Mouse (Mus musculus) spleen, adult 2 months (tissue): ENCODE measurements around the gene Gm26938.

Experiments used
- CTCF ChIP-seq: fragments of 200-500 bp; IDR thresholded peaks from 2 replicates; pipeline ENCODE4 v1.5.1; 2011; ENCODE audit warnings: mild to moderate bottlenecking, inconsistent platforms; ENCODE audit not compliant: insufficient read depth, insufficient read length, insufficient replicate concordance; ENCODE audit errors: extremely low read depth
- POLR2A ChIP-seq: fragments of 200-500 bp; IDR thresholded peaks from 2 replicates; pipeline ENCODE4 v1.6.1; 2011; ENCODE audit warnings: low read depth, low read length, inconsistent platforms

- TF ChIP-seq CTCF, result no peak
- no peak for TF ChIP-seq POLR2A
Observed at GRCm38 (mm10) chr5:139815964-139816363, 10.2 kb downstream of the Gm26938 start.
